Mouse (Mus musculus) left cerebral cortex, postnatal 14 days (tissue): ENCODE measurements around the gene Secisbp2l. TPM values are rescaled to one million over a fixed set of nuclear protein-coding genes. Genes with fewer than 3 reads are reported as not detected.

Experiments used
- DNase-seq, 2 experiments: peaks; one replicate each; pipeline ENCODE4 v3.0.0; 2021 to 2022; ENCODE audit warnings: low spot score in 2 of 2, mixed read lengths in 1 of 2
- intact Hi-C: fragments of 180-260 bp; cut with DNase I; formaldehyde crosslinking; loops from one replicate; pipeline ENCODE4 v1.15.1; 2025
- total RNA-seq, 2 experiments: library from RNA; stranded (reverse); gene quantifications; 2 replicates each; pipeline ENCODE4 v1.2.3; 2021

Secisbp2l gene
- total RNA-seq, 2 experiments from 2014 or later: 115 to 117 TPM

DNA sequence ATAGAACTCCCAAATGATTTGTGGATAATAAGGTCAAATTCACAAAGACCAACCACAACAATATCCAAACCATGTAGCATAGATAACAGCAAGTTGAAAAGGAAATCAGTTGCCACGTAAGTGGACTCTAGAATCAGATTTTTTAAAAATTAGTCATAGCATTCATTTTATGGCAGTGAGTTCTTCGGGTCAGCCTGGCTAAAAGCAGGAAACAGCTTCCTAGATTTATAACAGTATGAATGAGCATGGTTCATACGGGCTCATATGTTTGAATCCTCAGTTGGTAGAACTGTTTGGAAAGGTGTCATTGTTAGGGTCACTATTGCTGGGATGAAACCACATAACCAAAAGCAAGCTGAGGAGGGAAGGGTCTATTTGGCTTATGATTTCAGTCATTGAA is 6.1 kb upstream of the Secisbp2l start:
- no peak for DNase-seq
- intact Hi-C loops: no loop called here

DNA sequence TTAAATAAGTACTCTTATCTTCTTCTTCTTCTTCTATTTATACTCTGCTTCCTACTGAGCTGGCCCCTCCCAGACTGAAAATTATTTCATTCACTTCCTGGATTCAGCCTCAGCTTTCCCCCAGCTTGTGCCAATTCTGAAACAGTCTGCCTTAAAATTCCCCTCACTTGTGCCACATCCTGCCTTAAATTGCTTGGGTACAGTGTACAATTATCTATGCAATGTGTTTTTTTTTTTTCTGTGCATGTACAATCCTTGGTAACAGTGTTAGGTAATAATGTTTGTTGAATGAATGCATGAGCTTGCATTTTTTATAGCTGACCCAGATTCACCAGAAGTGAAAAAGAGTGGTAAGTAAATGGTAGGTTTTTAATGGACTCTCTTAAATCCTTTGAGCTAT is 5.7 kb upstream of the Secisbp2l start:
- intact Hi-C loops: no loop called here
- no peak for DNase-seq

DNA sequence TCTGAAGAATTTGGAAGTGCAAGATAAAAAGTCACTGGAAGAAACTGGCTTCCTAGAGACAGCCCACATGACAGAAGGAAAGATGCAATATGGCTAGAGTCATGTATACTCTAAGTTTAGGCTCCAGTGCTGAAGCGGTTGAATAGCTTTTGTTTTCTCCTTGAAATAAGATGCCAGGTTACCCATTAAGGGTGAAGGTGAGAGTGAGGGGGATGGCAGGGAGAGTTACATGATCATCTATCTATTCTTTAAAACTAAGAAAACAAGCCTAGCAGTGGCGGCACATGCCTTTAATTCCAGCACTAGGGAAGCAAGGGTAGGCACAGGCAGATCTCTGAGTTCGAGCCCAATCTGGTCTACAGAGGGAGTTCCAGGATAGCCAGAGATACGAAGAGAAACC is 2.4 kb upstream of the Secisbp2l start:
- intact Hi-C loops: no loop called here
- DNase-seq: no peak

DNA sequence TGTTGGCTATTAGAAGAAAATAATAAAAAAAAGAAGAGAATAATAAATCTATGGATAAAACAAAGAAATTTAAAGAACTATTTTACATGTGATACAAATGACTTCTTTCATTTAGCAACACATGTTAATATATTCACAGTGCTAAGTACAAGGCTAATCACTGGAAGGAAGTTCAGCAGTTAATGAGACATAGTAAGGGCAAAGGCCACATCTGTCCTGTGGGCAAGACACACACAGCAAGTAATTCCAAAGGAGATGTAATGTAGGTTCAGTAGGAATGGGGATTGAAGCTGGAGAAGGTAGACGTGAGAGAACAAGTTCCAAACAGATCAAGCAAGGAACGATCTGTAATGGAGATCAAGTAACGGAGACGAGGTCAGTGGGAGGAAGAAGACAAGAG is 1.7 kb upstream of the Secisbp2l start:
- no peak for DNase-seq
- intact Hi-C loops: loop anchor here (5.0 kb wide), 1 partner anchor 38 kb away; no protein-coding TSS in a partner anchor

DNA sequence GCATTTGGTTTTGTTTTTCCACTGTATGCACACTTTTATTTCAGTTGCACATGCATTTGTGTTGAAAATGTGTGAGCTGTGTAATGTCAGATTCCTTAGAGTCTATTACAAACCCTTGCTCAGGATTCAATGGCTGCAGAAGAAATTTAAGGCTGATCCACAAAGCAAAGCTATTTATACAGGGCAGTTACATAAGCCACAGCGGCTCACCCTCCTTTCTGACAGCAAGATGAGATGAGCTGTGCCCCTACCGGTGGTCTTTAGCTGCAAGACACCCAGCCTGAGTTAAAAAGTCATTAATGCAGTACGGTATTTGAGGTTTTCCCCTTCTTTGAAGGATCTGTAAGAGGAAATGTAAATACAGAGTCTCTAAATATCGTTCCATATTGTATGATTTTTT is 1.2 kb upstream of the Secisbp2l start:
- DNase-seq: peak; percentile 19 to 54
- intact Hi-C loops: loop anchor here (2.0 to 5.0 kb wide), 2 partner anchors 38 to 75 kb away; partner anchors contain the start of genes Cops2 and Galk2

DNA sequence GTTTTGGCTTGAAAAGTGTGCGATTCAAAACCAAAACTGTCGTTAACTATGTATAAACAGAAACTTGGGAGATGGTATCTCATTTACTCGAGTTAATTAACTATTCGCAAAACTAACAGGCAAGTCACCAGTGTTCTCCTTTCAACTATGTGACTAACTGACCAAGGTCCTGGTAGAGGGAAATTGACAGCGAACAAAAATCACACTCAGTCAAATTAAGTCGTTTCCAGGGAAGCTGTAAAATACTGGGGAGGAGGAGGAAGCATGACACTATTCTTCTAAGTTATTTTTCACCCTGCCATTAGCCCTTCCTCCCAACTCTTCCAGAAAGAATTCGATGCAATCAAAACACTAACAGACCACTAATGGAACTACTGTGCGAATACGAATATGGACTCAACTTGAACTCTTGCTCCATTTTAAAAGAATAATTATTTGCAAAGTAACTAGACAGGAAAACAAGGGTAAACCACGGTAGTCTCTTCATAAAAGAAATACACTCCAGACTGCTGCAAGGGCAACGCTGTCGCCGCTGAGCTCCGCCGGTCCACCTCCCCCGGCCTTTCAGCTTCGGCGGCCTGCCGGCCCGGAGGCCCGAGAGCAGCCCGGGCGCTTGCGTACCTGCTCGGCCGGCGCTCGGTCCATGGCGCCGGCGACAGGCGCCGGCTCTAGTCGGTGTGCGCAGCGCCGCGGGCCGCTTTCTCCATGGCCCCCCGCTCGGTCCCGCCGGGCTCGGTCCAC is 522 bp downstream of the Secisbp2l start:
- DNase-seq: no peak
- intact Hi-C loops: loop anchor here (2.0 to 5.0 kb wide), 2 partner anchors 40 to 77 kb away; partner anchors contain the start of genes Cops2 and Galk2

DNA sequence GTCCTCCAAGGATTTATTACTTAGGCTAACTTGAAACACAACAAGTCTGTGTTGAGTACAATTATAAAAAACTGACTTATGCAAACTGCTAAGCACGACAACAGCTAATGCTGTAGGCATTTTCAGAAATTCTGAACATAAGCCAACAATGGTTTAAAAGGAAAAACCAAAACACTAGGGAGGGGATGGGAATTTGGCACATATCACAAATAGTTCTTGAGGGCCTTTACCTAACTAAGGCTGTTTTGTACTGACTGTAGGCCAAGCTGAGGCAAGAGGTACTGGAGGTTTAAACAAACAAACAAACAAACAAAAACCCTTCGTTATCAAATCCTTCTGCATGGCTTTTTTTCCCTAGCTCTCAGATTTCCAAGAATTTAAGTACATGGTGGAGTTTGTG is 1.7 kb downstream of the Secisbp2l start:
- intact Hi-C loops: loop anchor here (5.0 kb wide), 1 partner anchor 41 kb away; no protein-coding TSS in a partner anchor
- DNase-seq: no peak

DNA sequence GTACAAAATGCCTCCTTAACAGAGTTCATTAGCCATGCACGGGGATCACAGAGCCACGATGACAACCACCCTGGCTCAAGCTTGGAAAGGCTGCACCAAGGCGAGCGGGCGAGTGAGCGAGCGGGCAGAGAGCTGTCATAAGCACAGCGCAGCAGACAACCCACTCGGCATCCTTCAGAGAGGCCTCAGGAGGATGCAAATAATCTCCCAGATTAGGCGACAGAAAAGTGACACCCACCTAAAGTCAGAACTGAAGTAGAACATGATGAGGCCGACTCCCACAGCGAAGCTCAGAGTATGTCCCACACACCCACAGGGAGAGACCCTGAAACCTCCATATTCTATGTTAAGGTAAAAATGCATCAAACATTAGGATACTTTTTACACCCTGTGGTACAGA is 4.3 kb downstream of the Secisbp2l start:
- DNase-seq: peak in 1 of 2 experiments; percentile 13
- intact Hi-C loops: no loop called here

DNA sequence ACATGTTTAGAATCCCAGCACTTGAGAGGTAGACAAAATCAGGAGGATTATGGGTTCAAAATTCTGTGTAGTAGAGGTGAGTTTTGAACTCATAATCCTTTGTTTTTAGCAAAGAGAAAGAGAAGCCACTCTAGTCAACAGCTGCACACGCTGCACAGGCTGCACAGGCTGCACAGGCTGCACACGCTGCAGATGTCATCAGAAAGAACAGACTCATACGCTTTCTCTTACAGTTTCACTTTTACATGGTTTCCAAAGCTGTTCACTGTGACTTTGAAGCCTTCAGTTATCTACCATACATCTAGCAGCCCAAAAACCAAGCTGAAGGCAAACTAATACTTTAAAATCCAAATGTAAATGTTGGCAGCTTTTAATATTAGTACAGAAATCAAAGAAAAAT is 5.7 kb downstream of the Secisbp2l start:
- DNase-seq: no peak
- intact Hi-C loops: no loop called here

DNA sequence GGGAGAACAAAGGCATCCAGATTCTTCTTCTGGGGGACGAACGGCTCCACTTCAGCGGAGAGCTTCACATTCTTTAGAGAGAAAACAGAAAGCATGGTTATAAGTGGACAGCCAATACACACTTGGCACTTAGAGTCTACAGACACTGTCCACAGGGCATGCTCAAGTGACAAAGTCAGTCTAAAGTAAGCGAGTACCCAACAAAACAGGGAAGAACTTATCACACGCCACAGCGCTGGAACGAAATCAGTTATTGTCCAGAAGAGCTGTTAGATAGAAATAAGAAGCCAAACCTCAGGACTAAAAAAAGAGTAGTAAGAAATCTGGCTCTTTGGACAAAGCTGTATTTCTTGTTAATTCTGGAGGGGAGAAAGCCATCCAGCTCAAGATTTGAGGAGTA is 7.0 kb downstream of the Secisbp2l start:
- no peak for DNase-seq
- intact Hi-C loops: no loop called here

DNA sequence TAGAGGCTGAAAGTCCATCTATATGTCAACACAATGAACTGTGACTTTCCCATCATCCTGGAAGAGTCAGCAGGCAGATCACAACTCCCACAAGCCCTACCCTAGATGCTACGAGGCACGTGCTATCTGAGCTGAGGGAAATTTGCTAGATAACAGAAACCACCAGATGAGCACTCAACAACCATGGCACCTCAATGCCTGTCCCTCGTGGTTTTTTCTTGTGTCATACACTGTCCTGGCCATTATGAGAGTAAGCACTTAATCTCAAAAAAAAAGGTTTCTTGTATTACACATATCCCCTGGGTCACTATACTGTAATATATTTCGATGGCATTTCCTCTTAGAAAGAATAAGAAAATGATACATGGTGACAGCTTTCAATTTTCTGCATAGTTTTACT is 7.8 kb downstream of the Secisbp2l start:
- DNase-seq: no peak
- intact Hi-C loops: no loop called here

DNA sequence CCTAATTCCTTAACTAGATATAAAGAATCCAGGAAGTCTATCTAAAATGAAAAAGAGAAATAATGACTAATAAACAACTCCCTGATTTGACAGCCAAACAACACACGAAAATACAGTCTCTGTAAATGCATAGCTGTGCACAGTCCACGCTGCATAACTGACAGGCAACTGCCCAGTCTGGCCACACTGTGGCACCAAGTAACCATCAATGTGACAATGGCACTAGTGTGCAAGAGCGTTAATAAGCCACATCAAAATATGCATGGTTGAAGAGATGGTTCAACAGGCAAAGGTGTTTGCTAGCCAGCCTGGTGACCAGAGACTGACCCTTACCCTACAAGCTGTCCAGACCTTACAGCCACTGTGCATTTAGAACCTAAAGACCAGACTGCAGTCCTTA is 17.6 kb downstream of the Secisbp2l start:
- intact Hi-C loops: no loop called here
- no peak for DNase-seq

DNA sequence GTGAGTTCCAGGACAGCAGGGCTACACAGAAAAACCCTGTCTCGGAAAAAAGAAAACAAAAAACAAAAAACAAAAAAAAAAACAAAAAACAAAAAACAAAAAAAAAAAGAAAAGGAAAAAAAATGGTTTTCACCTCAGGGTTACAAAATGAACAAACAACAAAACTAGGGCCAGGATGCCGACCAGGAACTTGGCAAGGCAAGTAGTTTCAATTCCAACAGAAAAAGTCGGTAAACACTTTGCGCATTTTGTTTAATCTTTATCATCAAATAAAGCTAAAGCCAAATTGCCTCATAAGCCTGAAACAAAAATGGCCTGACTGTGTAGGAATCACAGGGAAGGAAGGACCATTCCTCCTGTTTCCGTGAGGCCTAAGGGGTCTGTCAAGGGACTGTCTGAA is 18.1 kb downstream of the Secisbp2l start:
- intact Hi-C loops: loop anchor here (5.0 kb wide), 1 partner anchor 63 kb away; no protein-coding TSS in a partner anchor

DNA sequence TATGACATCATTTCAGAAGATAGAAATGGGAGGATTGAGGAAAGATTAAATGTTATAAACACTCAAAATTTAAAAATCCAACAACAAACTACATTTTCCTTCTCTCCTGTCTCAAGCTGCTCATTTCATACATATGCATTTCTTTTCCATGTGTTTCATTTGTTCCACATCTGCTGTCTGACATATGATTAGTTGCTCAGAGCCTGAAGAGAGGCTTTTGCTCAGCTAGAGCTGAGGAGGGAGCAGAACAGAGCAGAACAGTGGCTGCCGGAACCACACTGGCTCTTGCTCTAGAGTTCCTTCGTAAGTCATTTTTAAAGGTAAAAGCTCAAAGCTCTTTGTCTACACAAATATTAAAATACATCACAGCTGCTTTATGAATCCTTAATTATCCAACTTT is 33.3 kb downstream of the Secisbp2l start:
- intact Hi-C loops: no loop called here

More for the DNA sequence above, 18.1 kb downstream of the Secisbp2l start:
- DNase-seq: no peak

DNA sequence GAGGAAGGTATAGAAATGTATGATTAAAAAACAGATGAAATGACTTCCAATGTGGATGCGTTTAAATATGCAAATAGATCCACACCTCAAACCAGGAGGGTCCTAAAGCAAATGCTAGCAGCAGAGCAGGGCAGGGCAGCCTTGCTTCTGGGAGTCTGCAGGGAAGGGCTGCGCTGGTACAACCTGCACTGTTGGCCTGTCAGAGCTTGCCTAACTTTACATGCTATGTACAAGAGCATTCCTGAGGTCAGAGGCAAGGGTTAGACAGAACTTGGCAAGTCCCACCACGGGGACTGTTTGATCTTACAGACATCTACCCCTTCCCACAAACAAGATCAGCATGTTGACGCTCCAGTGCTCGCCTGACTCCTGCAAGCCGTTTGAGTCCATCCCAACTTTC is 43.3 kb downstream of the Secisbp2l start:
- intact Hi-C loops: no loop called here

More for the DNA sequence above, 33.3 kb downstream of the Secisbp2l start:
- no peak for DNase-seq

DNA sequence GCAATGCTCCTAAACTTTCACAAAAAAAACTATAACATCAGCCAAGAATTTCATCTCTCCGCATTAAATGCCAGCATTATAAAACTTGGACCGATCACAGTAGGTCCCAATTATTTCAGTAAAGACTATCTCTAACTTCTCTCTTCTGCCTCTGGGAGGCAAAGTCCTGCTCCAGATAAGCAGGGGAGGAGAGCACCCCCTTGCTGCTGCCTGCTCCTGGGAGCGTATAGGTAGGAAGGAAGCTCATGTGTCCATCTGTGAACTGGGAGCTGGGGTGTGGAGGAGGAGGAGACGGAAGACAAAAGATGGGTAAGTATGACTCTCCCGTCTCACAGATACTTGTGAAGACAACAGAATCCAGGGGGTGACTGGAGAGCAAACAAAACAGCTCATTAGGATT is 44.0 kb downstream of the Secisbp2l start:
- no peak for DNase-seq
- intact Hi-C loops: no loop called here

More for the DNA sequence above, 43.3 kb downstream of the Secisbp2l start:
- no peak for DNase-seq

DNA sequence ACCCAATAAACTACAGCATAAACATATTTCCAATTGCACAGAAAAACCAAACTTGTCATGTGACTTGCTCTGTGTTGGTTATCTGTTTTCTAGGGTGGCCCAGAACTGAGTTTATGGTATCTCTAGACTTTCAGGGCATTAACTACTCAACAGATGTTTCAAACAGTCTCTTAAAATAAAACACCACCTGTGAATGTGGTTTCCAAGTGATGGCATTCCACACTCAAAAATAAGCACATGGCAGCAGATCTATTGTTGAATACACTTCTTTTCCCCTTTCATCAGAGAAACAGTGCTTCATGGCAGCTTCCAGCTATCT is 46.7 kb downstream of the Secisbp2l start:
- DNase-seq: no peak
- intact Hi-C loops: no loop called here

DNA sequence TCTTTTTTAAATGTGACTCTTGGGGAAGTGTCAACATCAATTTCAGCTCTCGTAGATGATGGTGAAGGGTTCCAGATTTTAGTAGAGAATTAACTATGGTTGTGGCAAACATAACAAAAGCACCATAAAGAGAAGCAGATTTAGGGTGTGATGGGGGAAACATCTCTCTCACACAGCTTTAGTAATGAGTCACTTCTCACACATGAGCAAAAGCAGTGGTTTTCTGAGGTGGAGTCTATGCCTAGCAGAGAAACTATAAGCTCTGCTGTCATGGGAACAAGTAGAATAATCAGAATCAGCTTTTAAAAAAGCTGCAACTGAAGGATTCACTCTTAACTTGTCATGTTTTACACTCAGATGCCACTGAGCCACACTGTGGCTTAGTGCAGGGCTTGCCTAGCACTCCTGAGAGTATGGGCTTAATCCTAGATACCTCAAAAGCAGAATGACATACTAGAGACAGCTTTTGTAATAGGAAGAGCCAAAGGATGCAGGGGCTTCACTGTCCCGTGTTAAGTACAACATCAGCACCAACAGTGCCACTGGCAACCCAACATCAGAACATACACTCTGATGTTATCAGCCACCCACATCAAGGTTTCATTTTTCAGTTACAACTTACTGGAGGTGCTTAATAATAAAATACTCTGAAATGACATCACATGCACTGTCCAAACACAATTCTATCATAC is 47.2 kb downstream of the Secisbp2l start:
- peak in 1 of 2 experiments; percentile 37 for DNase-seq
- intact Hi-C loops: no loop called here

DNA sequence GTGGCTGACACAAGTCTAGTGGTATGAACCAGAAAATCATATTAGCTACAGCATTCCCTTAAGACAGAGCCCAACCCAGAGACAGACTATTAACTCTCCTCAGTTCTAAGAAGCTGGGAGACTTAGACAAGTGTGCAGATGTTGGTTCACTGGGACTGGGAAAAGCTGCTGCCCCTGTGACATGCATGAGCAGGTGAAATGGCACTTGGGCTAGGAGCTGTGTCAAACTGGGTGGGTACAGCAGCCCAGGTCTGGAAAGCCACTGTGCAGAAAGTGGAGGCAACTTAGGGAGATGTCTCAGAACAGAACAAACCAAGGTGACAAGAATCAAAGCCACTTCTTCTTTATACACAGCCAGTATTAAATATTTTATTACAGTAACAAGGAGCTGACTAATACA is 47.9 kb downstream of the Secisbp2l start:
- DNase-seq: no peak
- intact Hi-C loops: no loop called here

DNA sequence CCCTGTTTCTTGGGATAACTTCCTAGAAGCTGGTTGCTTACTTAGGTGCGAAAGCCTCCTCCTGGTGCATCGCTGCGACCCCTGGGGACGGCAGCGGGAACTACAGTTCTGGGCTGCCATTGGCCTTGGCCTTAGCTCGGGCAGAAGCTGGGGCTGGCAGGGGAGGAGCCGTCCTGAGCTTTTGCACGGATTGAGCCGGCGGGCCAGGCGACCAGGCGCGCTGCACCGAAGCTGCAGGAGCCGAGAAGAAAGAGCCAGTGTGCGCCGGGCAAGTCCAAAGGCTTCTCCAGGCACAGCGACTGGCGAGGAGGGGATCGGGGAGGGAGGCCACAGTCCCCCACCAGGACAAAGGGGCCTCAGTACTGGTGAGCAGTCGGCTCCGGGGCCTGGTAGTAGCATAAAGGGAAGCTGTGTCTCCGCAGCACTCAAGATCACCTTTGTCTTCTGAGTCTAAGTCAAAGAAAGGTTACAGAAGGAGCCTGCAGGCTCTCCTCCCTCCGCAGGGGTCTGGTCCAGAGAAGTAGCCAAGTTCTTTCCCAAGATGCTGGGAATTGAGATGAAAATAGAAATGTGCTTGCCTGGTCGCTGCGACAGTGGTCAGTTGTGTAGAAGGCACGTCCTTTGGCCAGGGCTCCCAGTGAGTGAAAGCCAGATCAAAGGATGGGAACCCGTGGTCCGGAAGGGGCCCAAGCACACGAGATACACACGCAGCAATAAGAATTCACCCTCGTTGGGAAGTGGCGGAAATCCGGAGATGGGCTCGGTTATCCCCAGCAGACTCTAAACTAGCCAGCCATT is 50.7 kb downstream of the Secisbp2l start:
- peak; percentile 94 to 95 for DNase-seq
- intact Hi-C loops: loop anchor here (1.0 to 2.0 kb wide), 2 partner anchors 71 to 469 kb away; no protein-coding TSS in a partner anchor
